Mouse (Mus musculus) hindbrain, embryonic 13.5 days (tissue): ENCODE results near the gene Zfp729b. TPM values are rescaled to one million over a fixed set of nuclear protein-coding genes. Genes with fewer than 3 reads are reported as not detected.

Source experiments
- ATAC-seq: fragments of 200-750 bp; cut with Nextera tagmentation; 2 replicates; pipeline ENCODE4 v1.8.0; 2017; ENCODE audit warnings: moderate TSS enrichment; ENCODE audit not compliant: low FRiP score
- H3K27ac ChIP-seq: fragments of 300-500 bp; sonication (generic); 2 replicates; pipeline ENCODE4 v1.5.1; 2015; ENCODE audit warnings: inconsistent platforms, mild to moderate bottlenecking, moderate library complexity
- H3K27me3 ChIP-seq: fragments of 300-500 bp; sonication (generic); 2 replicates; pipeline ENCODE4 v1.6.1; 2015; ENCODE audit warnings: mild to moderate bottlenecking, inconsistent platforms
- H3K36me3 ChIP-seq: fragments of 300-500 bp; sonication (generic); 2 replicates; pipeline ENCODE4 v1.6.1; 2015; ENCODE audit warnings: mild to moderate bottlenecking, inconsistent platforms
- H3K4me1 ChIP-seq: fragments of 300-500 bp; sonication (generic); replicated peaks from 2 replicates; pipeline ENCODE4 v1.6.1; 2015; ENCODE audit warnings: inconsistent platforms
- H3K4me2 ChIP-seq: fragments of 300-500 bp; sonication (generic); 2 replicates; pipeline ENCODE4 v1.6.1; 2015; ENCODE audit warnings: inconsistent platforms, mild to moderate bottlenecking, moderate library complexity
- H3K4me3 ChIP-seq: fragments of 300-500 bp; sonication (generic); 2 replicates; pipeline ENCODE4 v1.5.1; 2015; ENCODE audit warnings: mild to moderate bottlenecking, inconsistent platforms
- H3K9ac ChIP-seq: fragments of 300-500 bp; sonication (generic); 2 replicates; pipeline ENCODE4 v1.6.1; 2015; ENCODE audit warnings: mild to moderate bottlenecking, inconsistent platforms
- H3K9me3 ChIP-seq: fragments of 300-500 bp; sonication (generic); 2 replicates; pipeline ENCODE4 v1.6.1; 2016; ENCODE audit warnings: inconsistent platforms
- WGBS: fragments of 180-500 bp; shearing (Covaris S2); methylation state at CpG from one replicate; pipeline ENCODE4 v1.1.7; 2015; 5-methylcytosine and 5-hydroxymethylcytosine counted together
- polyA plus RNA-seq: library from polyadenylated mRNA; unstranded; fragments of >200 nt; fragmentation: Nextera tagmentation; extraction: Ambion mirVana; gene quantifications from 2 replicates; pipeline ENCODE4 v1.2.1, GENCODE M21; 2015

Zfp729b gene
- polyA plus RNA-seq = 4.1 and 4.5 TPM in 2 replicates

DNA sequence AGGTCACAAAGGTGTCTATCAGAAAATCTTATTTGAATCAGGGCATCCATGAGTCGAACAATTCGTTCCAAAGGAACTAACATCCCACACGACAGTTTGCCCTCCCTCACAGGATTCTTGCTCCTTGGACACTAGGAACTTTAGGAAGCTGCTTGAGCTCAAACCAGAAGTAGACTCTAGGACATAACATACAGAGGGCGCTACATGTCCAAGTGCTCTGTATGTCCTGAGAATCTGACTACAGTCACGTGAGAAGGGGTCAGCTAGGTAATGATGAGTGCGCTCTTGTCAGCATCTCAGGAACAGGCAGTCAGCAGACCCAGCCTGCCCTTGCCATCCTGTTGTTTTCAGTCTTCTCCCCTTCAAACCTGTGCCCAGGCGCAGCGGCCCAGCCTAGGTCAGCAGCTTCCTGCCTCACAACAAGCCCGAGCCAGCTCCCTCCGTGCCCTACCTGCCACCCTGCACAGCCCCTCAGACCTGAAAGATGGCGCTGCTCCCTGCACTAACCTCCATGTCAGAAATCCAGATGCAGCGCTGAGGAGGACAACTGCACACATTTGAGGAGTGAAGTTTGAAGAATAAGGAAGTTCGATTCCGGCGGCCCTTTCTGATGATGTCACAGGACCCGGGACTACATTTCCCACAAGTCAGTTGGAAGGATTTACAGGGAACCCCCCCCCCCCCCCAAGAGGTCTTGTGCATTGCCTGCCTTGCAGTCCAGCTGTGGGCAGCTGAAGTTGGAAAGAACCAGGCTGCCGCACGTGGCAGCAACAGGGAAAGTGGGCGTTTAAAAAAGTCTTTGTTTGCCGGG, at the start of gene Zfp729b:
Gene Zfp729b (minus strand): TSS at position 642 of the 811 bp plus-strand sequence.
- Histone ChIP-seq H3K36me3 (peaks cover 3% of the 10 kb centered on the region; the same call in 1 of the 2 replicates), H3K9ac (peak within 1 kb of the TSS; percentile 80), H3K27me3 (no peaks in the 10 kb centered on the region), H3K4me1 (peaks cover 6% of the 10 kb centered on the region), H3K4me3 (peak within 1 kb of the TSS; percentile 75), H3K4me2 (peak within 1 kb of the TSS; percentile 66), H3K27ac (peak within 1 kb of the TSS; percentile 64; the same call in 1 of the 2 replicates), H3K9me3 (no peaks in the 10 kb centered on the region)
- 3% methylated on average over 20 of the region's 20 CpGs for WGBS
- peak; percentile 98 for ATAC-seq

GRCm38 (mm10) chr13:67652496-67652895, 43.0 kb upstream of the Zfp729b start:
- Histone ChIP-seq H3K4me2 (no peak overlapping the region), H3K27me3 (no peaks in the 10 kb centered on the region), H3K4me3 (no peak overlapping the region), H3K27ac (no peak overlapping the region), H3K9ac (no peak overlapping the region), H3K9me3 (no peaks in the 10 kb centered on the region), H3K36me3 (no peaks in the 10 kb centered on the region), H3K4me1 (no peaks in the 10 kb centered on the region)
- ATAC-seq = no peak
- WGBS = 43% methylated on average over 3 of the region's 3 CpGs

GRCm38 (mm10) chr13:67637294-67638007, 27.9 kb upstream of the Zfp729b start, which contains the start of the genes Gm49345 and Zfp729a:
Gm49345 (minus strand) TSS chr13:67637769.
Zfp729a (minus strand) TSS chr13:67637791.
- Histone ChIP-seq H3K4me2 (peak within 1 kb of the TSS; percentile 59), H3K9ac (peak within 1 kb of the TSS; percentile 76), H3K27me3 (no peaks in the 10 kb centered on the region), H3K4me1 (peaks cover 4% of the 10 kb centered on the region), H3K36me3 (no peaks in the 10 kb centered on the region), H3K27ac (peak within 1 kb of the TSS; percentile 66), H3K4me3 (peak within 1 kb of the TSS; percentile 85), H3K9me3 (no peaks in the 10 kb centered on the region)
- under 1% methylated on average over 19 of the region's 19 CpGs for WGBS
- ATAC-seq = peak; percentile 100

DNA sequence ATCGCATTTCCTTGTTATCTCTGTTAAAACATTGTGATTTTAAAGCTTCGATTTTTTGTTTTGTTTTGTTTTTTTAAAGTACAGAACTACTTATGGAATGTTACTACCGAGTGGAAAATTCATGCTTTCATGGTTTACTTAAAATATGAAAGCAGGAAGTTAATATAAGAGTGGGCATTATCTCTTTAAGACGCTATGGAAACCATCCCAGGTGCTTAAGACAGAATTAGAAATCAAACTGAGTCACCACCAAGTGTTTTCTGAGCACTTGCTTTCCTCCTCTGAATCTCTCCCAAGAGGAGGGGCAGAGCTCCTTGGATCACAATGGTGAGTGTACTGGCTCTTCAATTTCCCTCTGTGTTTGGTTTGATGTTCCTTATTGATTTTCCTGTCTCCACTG, 601 bp upstream of the Zfp729b start:
- Histone ChIP-seq H3K27me3 (no peaks in the 10 kb centered on the region), H3K9me3 (no peaks in the 10 kb centered on the region), H3K4me3 (0 out of 2 replicates have a peak overlapping the region, but pooled peaks have one; percentile 75), H3K4me1 (peaks cover 6% of the 10 kb centered on the region), H3K36me3 (peaks cover 6% of the 10 kb centered on the region; the same call in 1 of the 2 replicates), H3K4me2 (no peak overlapping the region), H3K27ac (no peak overlapping the region), H3K9ac (no peak overlapping the region)
- WGBS = 94% methylated on average over 4 of the region's 4 CpGs
- ATAC-seq = no peak

- H3K36me3 ChIP-seq = no peaks in the 10 kb centered on the region
- H3K4me2 ChIP-seq = no peak overlapping the region
- H3K4me3 ChIP-seq = no peak overlapping the region
- H3K9ac ChIP-seq = no peak overlapping the region
- WGBS = 75% methylated on average over 5 of the region's 5 CpGs
- H3K9me3 ChIP-seq = no peaks in the 10 kb centered on the region
- ATAC-seq = no peak
- H3K27me3 ChIP-seq = no peaks in the 10 kb centered on the region
- no peaks in the 10 kb centered on the region for H3K4me1 ChIP-seq
- no peak overlapping the region for H3K27ac ChIP-seq
These were observed 36.8 kb downstream of the Zfp729b start for GRCm38 (mm10) chr13:67572591-67573189.

- Histone ChIP-seq H3K4me3 (peak within 1 kb of the TSS; percentile 78), H3K27ac (peak within 1 kb of the TSS; percentile 86), H3K27me3 (no peaks in the 10 kb centered on the region), H3K4me2 (peak within 1 kb of the TSS; percentile 80), H3K9me3 (no peaks in the 10 kb centered on the region), H3K36me3 (no peaks in the 10 kb centered on the region), H3K9ac (peak within 1 kb of the TSS; percentile 85), H3K4me1 (peaks cover 22% of the 10 kb centered on the region)
- ATAC-seq = no peak
- whole genome bisulfite sequencing = 82% methylated on average over 4 of the region's 4 CpGs
These were observed 55.8 kb downstream of the Zfp729b start, which contains the start of gene Zfp748 for GRCm38 (mm10) chr13:67553730-67554129. Zfp748 (minus strand) TSS chr13:67553830.

DNA sequence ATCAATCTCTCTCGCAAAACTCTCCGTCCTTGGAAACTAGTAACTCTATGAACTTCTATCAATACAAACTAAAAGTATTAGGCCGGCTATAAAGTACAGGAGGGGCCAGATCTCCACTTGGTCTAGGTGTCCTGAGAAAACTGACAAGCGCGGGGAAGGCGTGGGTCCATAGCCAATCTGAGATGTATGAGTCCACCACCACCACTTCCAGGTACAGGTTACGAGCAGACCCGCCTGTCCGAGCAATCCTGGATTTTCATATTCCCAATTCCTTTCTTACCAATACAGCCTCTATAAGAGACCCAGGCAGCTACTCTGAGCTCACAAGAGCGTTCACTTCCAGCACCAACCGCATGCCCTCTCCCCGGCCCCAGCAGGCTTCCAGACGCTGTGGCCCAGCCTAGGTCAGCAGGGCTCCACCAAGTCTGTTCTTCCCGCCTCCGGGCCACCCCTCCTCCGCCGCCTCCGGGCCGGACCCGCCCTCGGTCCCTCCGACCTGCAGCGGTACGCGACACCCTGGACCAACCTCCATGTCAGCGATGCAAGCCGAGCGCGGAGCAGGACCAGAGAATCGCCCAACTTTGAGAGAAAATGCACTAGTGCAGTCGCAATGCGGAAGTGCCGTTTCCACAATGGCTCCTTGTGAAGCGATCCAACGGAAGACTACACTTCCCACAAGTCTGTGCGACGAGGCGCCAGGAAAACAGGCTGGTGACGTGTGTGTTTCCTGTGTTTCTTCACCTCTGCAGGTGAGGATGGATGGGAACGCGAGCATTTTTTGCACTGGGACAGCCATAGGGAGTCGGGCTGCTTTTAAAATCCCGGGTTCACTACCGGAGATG, 56.8 kb downstream of the Zfp729b start:
- no peaks in the 10 kb centered on the region for H3K36me3 ChIP-seq
- ATAC-seq = peak; percentile 99
- peak overlapping the region; percentile 78 for H3K4me3 ChIP-seq
- WGBS = 2% methylated on average over 44 of the region's 44 CpGs
- H3K4me2 ChIP-seq = peak overlapping the region; percentile 80
- no peaks in the 10 kb centered on the region for H3K9me3 ChIP-seq
- H3K27me3 ChIP-seq = no peaks in the 10 kb centered on the region
- peak overlapping the region; percentile 85 for H3K9ac ChIP-seq
- H3K27ac ChIP-seq = peak overlapping the region; percentile 86
- peaks cover 22% of the 10 kb centered on the region for H3K4me1 ChIP-seq

GRCm38 (mm10) chr13:67545941-67546340, 63.6 kb downstream of the Zfp729b start:
- H3K4me1 ChIP-seq = peaks cover 4% of the 10 kb centered on the region; the same call in 1 of the 2 replicates
- no peak overlapping the region for H3K27ac ChIP-seq
- H3K9me3 ChIP-seq = no peaks in the 10 kb centered on the region
- H3K4me3 ChIP-seq = no peak overlapping the region
- H3K4me2 ChIP-seq = no peak overlapping the region
- no peak for ATAC-seq
- WGBS = 82% methylated on average over 1 of the region's 1 CpGs
- no peaks in the 10 kb centered on the region for H3K27me3 ChIP-seq
- no peak overlapping the region for H3K9ac ChIP-seq
- peaks cover 47% of the 10 kb centered on the region for H3K36me3 ChIP-seq

Other genes starting within 250 kb of the Zfp729b start
- gene Gm28044, start 249.2 kb downstream of the Zfp729b start, polyA plus RNA-seq = 0.44 TPM in 1 of 2 replicates, not detected in the other
- gene Zfp953, start 249.1 kb downstream of the Zfp729b start, polyA plus RNA-seq = 0.68 and 0.69 TPM in 2 replicates
- gene Gm28041, start 234.0 kb downstream of the Zfp729b start, polyA plus RNA-seq = not detected in 2 replicates
- gene Zfp456, start 233.9 kb downstream of the Zfp729b start, polyA plus RNA-seq = 0.55 and 0.72 TPM in 2 replicates
- 3.4 and 5.0 TPM in 2 replicates for gene Zfp429, start 209.9 kb downstream of the Zfp729b start, polyA plus RNA-seq
- 0.21 and 0.58 TPM in 2 replicates for gene Zfp459, start 188.3 kb downstream of the Zfp729b start, polyA plus RNA-seq
- 5.2 and 6.8 TPM in 2 replicates for gene Zfp874a, start 158.1 kb downstream of the Zfp729b start, polyA plus RNA-seq
- 2.0 and 2.5 TPM in 2 replicates for gene Zfp874b, start 125.4 kb downstream of the Zfp729b start, polyA plus RNA-seq
- 14.6 and 14.8 TPM in 2 replicates for gene Zfp58, start 109.2 kb downstream of the Zfp729b start, polyA plus RNA-seq
- gene Gm26965, start 83.6 kb downstream of the Zfp729b start, polyA plus RNA-seq = not detected in 2 replicates
- gene Zfp87, start 83.5 kb downstream of the Zfp729b start, polyA plus RNA-seq = 36.4 and 39.7 TPM in 2 replicates
- gene Zfp748, start 55.9 kb downstream of the Zfp729b start, polyA plus RNA-seq = 13.5 and 16.2 TPM in 2 replicates
- gene Gm49345, start 28.1 kb upstream of the Zfp729b start, polyA plus RNA-seq = 0.87 and 0.96 TPM in 2 replicates
- gene Zfp729a, start 28.1 kb upstream of the Zfp729b start, polyA plus RNA-seq = 3.5 and 4.3 TPM in 2 replicates
- 15.3 and 16.3 TPM in 2 replicates for gene Zfp738, start 77.4 kb upstream of the Zfp729b start, polyA plus RNA-seq
- gene Zfp65, start 119.5 kb upstream of the Zfp729b start, polyA plus RNA-seq = 9.3 and 11.0 TPM in 2 replicates
- gene Zfp85, start 145.5 kb upstream of the Zfp729b start, polyA plus RNA-seq = 8.6 and 8.9 TPM in 2 replicates
- 2.5 and 2.7 TPM in 2 replicates for gene Zfp493, start 170.0 kb upstream of the Zfp729b start, polyA plus RNA-seq
- 12.1 and 12.7 TPM in 2 replicates for gene Zfp273, start 204.0 kb upstream of the Zfp729b start, polyA plus RNA-seq
- gene Gm10037, start 221.4 kb upstream of the Zfp729b start, polyA plus RNA-seq = 7.4 and 7.7 TPM in 2 replicates